Mouse (Mus musculus) liver, embryonic 13.5 days (tissue): ENCODE data around the gene Pxn. TPM values are rescaled to one million over a fixed set of nuclear protein-coding genes. Genes with fewer than 3 reads are reported as not detected.
"Not testable (repeated sequence)": the region's sequence is repeated elsewhere in the genome, so short reads cannot be mapped to it uniquely, and the experiment has no call there.

Source experiments
- ATAC-seq: fragments of 200-750 bp; cut with Nextera tagmentation; 2 replicates; pipeline ENCODE4 v1.8.0; 2017; ENCODE audit warnings: low read depth, mild to moderate bottlenecking, moderate number of reproducible peaks, moderate library complexity
- DNase-seq: peaks from one replicate; pipeline ENCODE4 v3.0.0; 2022
- H3K27ac ChIP-seq: fragments of 300-500 bp; sonication (generic); 2 replicates; pipeline ENCODE4 v1.5.1; 2015; ENCODE audit warnings: moderate library complexity, mild to moderate bottlenecking, inconsistent platforms
- H3K27me3 ChIP-seq: fragments of 300-500 bp; sonication (generic); 2 replicates; pipeline ENCODE4 v1.6.1; 2015; ENCODE audit warnings: mild to moderate bottlenecking, inconsistent platforms
- H3K36me3 ChIP-seq: fragments of 300-500 bp; sonication (generic); 2 replicates; pipeline ENCODE4 v1.6.1; 2015; ENCODE audit warnings: mild to moderate bottlenecking, inconsistent platforms
- H3K4me1 ChIP-seq: fragments of 300-500 bp; sonication (generic); replicated peaks from 2 replicates; pipeline ENCODE4 v1.6.1; 2015; ENCODE audit warnings: inconsistent platforms
- H3K4me2 ChIP-seq: fragments of 300-500 bp; sonication (generic); 2 replicates; pipeline ENCODE4 v1.6.1; 2015; ENCODE audit warnings: inconsistent platforms, mild to moderate bottlenecking, moderate library complexity
- H3K4me3 ChIP-seq: fragments of 300-500 bp; sonication (generic); replicated peaks from 2 replicates; pipeline ENCODE4 v1.5.1; 2015; ENCODE audit warnings: mild to moderate bottlenecking, inconsistent platforms
- H3K9ac ChIP-seq: fragments of 300-500 bp; sonication (generic); 2 replicates; pipeline ENCODE4 v1.6.1; 2015; ENCODE audit warnings: mild to moderate bottlenecking, inconsistent platforms
- H3K9me3 ChIP-seq: fragments of 300-500 bp; sonication (generic); replicated peaks from 2 replicates; pipeline ENCODE4 v1.6.1; 2016; ENCODE audit warnings: inconsistent platforms
- WGBS: fragments of 180-500 bp; shearing (Covaris S2); methylation state at CpG from one replicate; pipeline ENCODE4 v1.1.7; 2015; ENCODE audit not compliant: insufficient replicate concordance; 5-methylcytosine and 5-hydroxymethylcytosine counted together
- polyA plus RNA-seq: library from polyadenylated mRNA; unstranded; fragments of >200 nt; fragmentation: Nextera tagmentation; extraction: Ambion mirVana; gene quantifications from 2 replicates; pipeline ENCODE4 v1.2.1, GENCODE M21; 2015

Pxn gene
- polyA plus RNA-seq, 1 experiment from 2014 or later = 11.1 TPM

- Histone ChIP-seq H3K27ac (no peak overlapping the region), H3K4me2 (no peak overlapping the region), H3K4me3 (no peak overlapping the region), H3K36me3 (0 out of 2 replicates have a peak, but pooled peaks cover 2% of the 10 kb centered on the region), H3K9ac (no peak overlapping the region), H3K4me1 (peaks cover 90% of the 10 kb centered on the region), H3K27me3 (no peaks in the 10 kb centered on the region), H3K9me3 (no peaks in the 10 kb centered on the region)
- ATAC-seq = no peak
- whole genome bisulfite sequencing = 73% methylated on average over 7 of the region's 7 CpGs
- DNase-seq = no peak
Measured at GRCm38 (mm10) chr5:115512375-115512774, 5.9 kb downstream of the Pxn start.

- Histone ChIP-seq H3K4me1 (peaks cover 81% of the 10 kb centered on the region), H3K27me3 (no peaks in the 10 kb centered on the region), H3K36me3 (0 out of 2 replicates have a peak, but pooled peaks cover 3% of the 10 kb centered on the region), H3K4me3 (no peak overlapping the region), H3K27ac (peak overlapping the region; percentile 47; the same call in 1 of the 2 replicates), H3K9ac (no peak overlapping the region), H3K9me3 (no peaks in the 10 kb centered on the region), H3K4me2 (no peak overlapping the region)
- DNase-seq (no peak), ATAC-seq (no peak)
- WGBS = 88% methylated on average over 14 of the region's 14 CpGs
Measured at GRCm38 (mm10) chr5:115513246-115513645, 6.8 kb downstream of the Pxn start.

- no peak overlapping the region for H3K9ac ChIP-seq
- H3K36me3 ChIP-seq = 0 out of 2 replicates have a peak, but pooled peaks cover 6% of the 10 kb centered on the region
- peaks cover 76% of the 10 kb centered on the region for H3K4me1 ChIP-seq
- H3K4me2 ChIP-seq = no peak overlapping the region
- no peak overlapping the region for H3K4me3 ChIP-seq
- H3K9me3 ChIP-seq = no peaks in the 10 kb centered on the region
- DNase-seq = no peak
- ATAC-seq = no peak
- 80% methylated on average over 16 of the region's 16 CpGs for WGBS
- H3K27me3 ChIP-seq = no peaks in the 10 kb centered on the region
- H3K27ac ChIP-seq = peak overlapping the region; percentile 85
Measured at GRCm38 (mm10) chr5:115513721-115514120, 7.2 kb downstream of the Pxn start.

GRCm38 (mm10) chr5:115514346-115514745 is 7.9 kb downstream of the Pxn start:
- Histone ChIP-seq H3K9ac (peak overlapping the region; percentile 51; the same call in 1 of the 2 replicates), H3K4me1 (peaks cover 75% of the 10 kb centered on the region), H3K4me3 (no peak overlapping the region)

GRCm38 (mm10) chr5:115514896-115515587 is 8.6 kb downstream of the Pxn start:
- peaks cover 71% of the 10 kb centered on the region for H3K4me1 ChIP-seq
- peak overlapping the region; percentile 33; the same call in 1 of the 2 replicates for H3K4me2 ChIP-seq
- 0 out of 2 replicates have a peak, but pooled peaks cover 6% of the 10 kb centered on the region for H3K36me3 ChIP-seq
- peak overlapping the region; percentile 51 for H3K9ac ChIP-seq
- no peaks in the 10 kb centered on the region for H3K9me3 ChIP-seq
- ATAC-seq (peak; percentile 11; the same call in 1 of the 2 replicates), DNase-seq (no peak)
- 53% methylated on average over 20 of the region's 20 CpGs for WGBS
- no peak overlapping the region for H3K4me3 ChIP-seq
- no peaks in the 10 kb centered on the region for H3K27me3 ChIP-seq
- H3K27ac ChIP-seq = peak overlapping the region; percentile 85

More at GRCm38 (mm10) chr5:115514346-115514745, 7.9 kb downstream of the Pxn start:
- H3K36me3 ChIP-seq = 0 out of 2 replicates have a peak, but pooled peaks cover 6% of the 10 kb centered on the region
- peak overlapping the region; percentile 33; the same call in 1 of the 2 replicates for H3K4me2 ChIP-seq
- peak overlapping the region; percentile 85 for H3K27ac ChIP-seq
- no peak for DNase-seq
- H3K27me3 ChIP-seq = no peaks in the 10 kb centered on the region
- H3K9me3 ChIP-seq = no peaks in the 10 kb centered on the region
- ATAC-seq = peak; percentile 24; the same call in 1 of the 2 replicates
- 71% methylated on average over 6 of the region's 6 CpGs for WGBS

- no peak for DNase-seq
- Histone ChIP-seq H3K9ac (0 out of 2 replicates have a peak overlapping the region, but pooled peaks have one; percentile 39), H3K36me3 (0 out of 2 replicates have a peak, but pooled peaks cover 6% of the 10 kb centered on the region), H3K4me2 (peak overlapping the region; percentile 44), H3K4me1 (peaks cover 74% of the 10 kb centered on the region), H3K27me3 (no peaks in the 10 kb centered on the region), H3K9me3 (no peaks in the 10 kb centered on the region), H3K27ac (peak overlapping the region; percentile 85), H3K4me3 (peak overlapping the region; percentile 18)
- no peak; the same call in 1 of the 2 replicates for ATAC-seq
- 41% methylated on average over 32 of the region's 32 CpGs for WGBS
Measured at GRCm38 (mm10) chr5:115516081-115516907, 9.8 kb downstream of the Pxn start.

GRCm38 (mm10) chr5:115516908-115517307 is 10.4 kb downstream of the Pxn start:
- peak overlapping the region; percentile 85; the same call in 1 of the 2 replicates for H3K27ac ChIP-seq
- H3K4me2 ChIP-seq = 0 out of 2 replicates have a peak overlapping the region, but pooled peaks have one; percentile 44
- 61% methylated on average over 7 of the region's 7 CpGs for WGBS

GRCm38 (mm10) chr5:115517501-115517900 is 11.0 kb downstream of the Pxn start:
- Histone ChIP-seq H3K4me2 (no peak overlapping the region), H3K4me3 (no peak overlapping the region), H3K4me1 (peaks cover 75% of the 10 kb centered on the region), H3K9me3 (no peaks in the 10 kb centered on the region), H3K36me3 (0 out of 2 replicates have a peak, but pooled peaks cover 6% of the 10 kb centered on the region), H3K27me3 (no peaks in the 10 kb centered on the region), H3K27ac (peak overlapping the region; percentile 3; the same call in 1 of the 2 replicates), H3K9ac (no peak overlapping the region)
- 72% methylated on average over 9 of the region's 9 CpGs for WGBS
- DNase-seq (no peak), ATAC-seq (no peak)

More at GRCm38 (mm10) chr5:115516908-115517307, 10.4 kb downstream of the Pxn start:
- no peak for ATAC-seq
- Histone ChIP-seq H3K9me3 (no peaks in the 10 kb centered on the region), H3K27me3 (no peaks in the 10 kb centered on the region), H3K9ac (no peak overlapping the region), H3K4me1 (peaks cover 75% of the 10 kb centered on the region), H3K4me3 (no peak overlapping the region), H3K36me3 (0 out of 2 replicates have a peak, but pooled peaks cover 6% of the 10 kb centered on the region)
- no peak for DNase-seq

- H3K27me3 ChIP-seq, H3K27ac ChIP-seq, H3K4me3 ChIP-seq, H3K9me3 ChIP-seq, H3K4me2 ChIP-seq, H3K9ac ChIP-seq, DNase-seq, ATAC-seq, H3K36me3 ChIP-seq: not testable (repeated sequence)
- peaks cover 78% of the 10 kb centered on the region for H3K4me1 ChIP-seq
- 80% methylated on average over 8 of the region's 8 CpGs for WGBS
Measured at GRCm38 (mm10) chr5:115518214-115518613, 11.7 kb downstream of the Pxn start.

- Histone ChIP-seq H3K9ac (peak overlapping the region; percentile 41; the same call in 1 of the 2 replicates), H3K36me3 (0 out of 2 replicates have a peak, but pooled peaks cover 3% of the 10 kb centered on the region), H3K27ac (peak overlapping the region; percentile 84), H3K27me3 (no peaks in the 10 kb centered on the region), H3K4me2 (peak overlapping the region; percentile 64), H3K4me1 (peaks cover 77% of the 10 kb centered on the region), H3K9me3 (no peaks in the 10 kb centered on the region), H3K4me3 (no peak overlapping the region)
- ATAC-seq (peak; percentile 11; the same call in 1 of the 2 replicates), DNase-seq (no peak)
- WGBS = 26% methylated on average over 21 of the region's 21 CpGs
Measured at GRCm38 (mm10) chr5:115520325-115520869, 13.9 kb downstream of the Pxn start.
